35 mouse cellular contexts compared by ENCODE assay signal in genomic region chr8:66714324-66714975, GRCm38 (mm10). TPM values are rescaled to one million over a fixed set of nuclear protein-coding genes. Genes with fewer than 3 reads are reported as not detected.
"Had no signal": no experiment of that assay in that cellular context is flagged by ENCODE, and none has a peak within 500 bp of the region (broad histone marks: within the 10 kb centered on the region; RNA-seq: fewer than 3 reads in every experiment).

No protein-coding gene starts in this region.

- H3K27ac ChIP-seq: gastrocnemius, adult 2 months; heart, embryonic 10.5 days; hindbrain, embryonic 10.5 days; hindbrain, embryonic 12.5 days; hindbrain, embryonic 14.5 days; intestine, embryonic 15.5 days; limb, embryonic 13.5 days; limb, embryonic 15.5 days; liver, embryonic 12.5 days; liver, embryonic 14.5 days had no signal

- H3K9ac ChIP-seq: heart, embryonic 12.5 days; hindbrain, embryonic 12.5 days; hindbrain, embryonic 14.5 days; intestine, embryonic 15.5 days; limb, embryonic 13.5 days; limb, embryonic 15.5 days; liver, embryonic 12.5 days; liver, embryonic 14.5 days had no signal

- H3K4me1 ChIP-seq: heart, embryonic 10.5 days; heart, embryonic 12.5 days; hindbrain, embryonic 10.5 days; hindbrain, embryonic 12.5 days; intestine, embryonic 15.5 days; limb, embryonic 13.5 days; limb, embryonic 15.5 days; liver, embryonic 12.5 days had no signal

- H3K27me3 ChIP-seq: heart, embryonic 12.5 days; hindbrain, embryonic 12.5 days; intestine, embryonic 15.5 days; limb, embryonic 13.5 days; limb, embryonic 15.5 days; liver, embryonic 12.5 days had no signal

- ATAC-seq: hindbrain, embryonic 16.5 days; inflammation-experienced regulatory T-cells, adult 6 months; intestine, embryonic 15.5 days; intestine, postnatal 0 days; liver, embryonic 12.5 days had no signal

- H3K9me3 ChIP-seq: heart, embryonic 10.5 days; heart, embryonic 12.5 days; hindbrain, embryonic 10.5 days; intestine, embryonic 15.5 days; limb, embryonic 13.5 days; limb, embryonic 15.5 days had no signal

- H3K4me2 ChIP-seq: heart, embryonic 12.5 days; hindbrain, embryonic 12.5 days; hindbrain, embryonic 14.5 days; intestine, embryonic 15.5 days; limb, embryonic 13.5 days; limb, embryonic 15.5 days; liver, embryonic 12.5 days had no signal

- DNase-seq: gastrocnemius, adult 2 months; gastrocnemius, postnatal 10 days; gastrocnemius, postnatal 25 days; heart, adult 18-20 months; heart, postnatal 10 days; heart, postnatal 4 days; kidney, adult 18-20 months; kidney, adult 8-10 months; kidney, postnatal 10 days; kidney, postnatal 25 days; layer of hippocampus, adult 9-11 months; layer of hippocampus, postnatal 36 days; left cerebral cortex, postnatal 4 days had no signal

- H3K36me3 ChIP-seq: heart, embryonic 10.5 days; heart, embryonic 12.5 days; hindbrain, embryonic 10.5 days; hindbrain, embryonic 12.5 days; intestine, embryonic 15.5 days; limb, embryonic 13.5 days; limb, embryonic 15.5 days; liver, embryonic 12.5 days had no signal

- H3K4me3 ChIP-seq: gastrocnemius, adult 2 months; heart, embryonic 10.5 days; heart, embryonic 12.5 days; hindbrain, embryonic 10.5 days; hindbrain, embryonic 12.5 days; intestine, embryonic 15.5 days; limb, embryonic 13.5 days; limb, embryonic 15.5 days; liver, embryonic 12.5 days had no signal

RNA-seq across cellular contexts. Expression of gene Npy1r, which starts 17.5 kb away (rescaled TPM):
- total RNA-seq: granulocyte monocyte progenitor cell, adult 5-6 weeks had no signal
- polyA plus RNA-seq: inflammation-experienced regulatory T-cells, adult 6 months; liver, adult 2 months had no signal

RNA-seq across cellular contexts. Expression of gene Npy5r, which starts 26.5 kb away (rescaled TPM):
- total RNA-seq: gastrocnemius, adult 2 months; gastrocnemius, postnatal 10 days; gastrocnemius, postnatal 25 days; gastrocnemius, postnatal 4 days; granulocyte monocyte progenitor cell, adult 5-6 weeks; heart, adult 18-20 months; heart, adult 8-10 months; heart, postnatal 10 days; heart, postnatal 25 days; heart, postnatal 4 days; liver, adult 2 months had no signal
- polyA plus RNA-seq: heart, embryonic 10.5 days; heart, embryonic 12.5 days; heart, embryonic 14.5 days; heart, embryonic 16.5 days; hindbrain, embryonic 10.5 days; inflammation-experienced regulatory T-cells, adult 6 months; intestine, embryonic 15.5 days; kidney, embryonic 16.5 days; large intestine, adult 2 months; liver, adult 2 months; liver, embryonic 12.5 days; liver, embryonic 14.5 days had no signal
